Mouse (Mus musculus) MEL (cell line): ENCODE measurements around the gene 4930524B15Rik.

Experiments used
- CTCF ChIP-seq, 3 experiments: IDR thresholded peaks in 2 of 3; conservative IDR thresholded peaks in 1 of 3; 2 replicates each; pipeline ENCODE4 v1.5.1; 2011 to 2012; ENCODE audit warnings: low read length in 3 of 3, low read depth in 2 of 3, mild to moderate bottlenecking in 2 of 3, improper control_type of control experiment in 1 of 3, inconsistent platforms in 1 of 3, mixed read lengths in 1 of 3, moderate library complexity in 1 of 3; ENCODE audit not compliant: control insufficient read depth in 1 of 3, insufficient read depth in 1 of 3, poor library complexity in 1 of 3, severe bottlenecking in 1 of 3
- E2F4 ChIP-seq: IDR thresholded peaks from 2 replicates; pipeline ENCODE4 v1.6.1; 2011; ENCODE audit warnings: low read depth, low read length, improper control_type of control experiment, borderline replicate concordance
- GATA1 ChIP-seq: IDR thresholded peaks from 2 replicates; pipeline ENCODE4 v1.6.1; 2011; ENCODE audit warnings: low read depth, low read length, improper control_type of control experiment
- MAZ ChIP-seq: IDR thresholded peaks from 2 replicates; pipeline ENCODE4 v1.6.1; 2012; ENCODE audit warnings: low read depth, mild to moderate bottlenecking, inconsistent platforms, low read length, improper control_type of control experiment
- NRF1 ChIP-seq: IDR thresholded peaks from 2 replicates; pipeline ENCODE4 v1.6.1; 2014; ENCODE audit warnings: low read depth, mild to moderate bottlenecking, inconsistent platforms, low read length, improper control_type of control experiment, moderate library complexity; ENCODE audit not compliant: poor library complexity, insufficient read depth, severe bottlenecking
- POLR2A ChIP-seq, 2 experiments: IDR thresholded peaks; 2 replicates each; pipeline ENCODE4 v1.6.1; 2011 to 2012; ENCODE audit warnings: low read length in 2 of 2, mild to moderate bottlenecking in 2 of 2, control low read depth in 1 of 2, improper control_type of control experiment in 1 of 2, low read depth in 1 of 2, moderate library complexity in 1 of 2; ENCODE audit not compliant: control insufficient read depth in 1 of 2, insufficient read depth in 1 of 2, poor library complexity in 1 of 2
- SIN3A ChIP-seq: IDR thresholded peaks from 2 replicates; pipeline ENCODE4 v1.6.1; 2012; ENCODE audit warnings: low read length, improper control_type of control experiment, inconsistent platforms
- TBP ChIP-seq: IDR thresholded peaks from 2 replicates; pipeline ENCODE4 v1.8.0; 2011; ENCODE audit warnings: low read depth, low read length, improper control_type of control experiment
- ZKSCAN1 ChIP-seq: IDR thresholded peaks from 2 replicates; pipeline ENCODE4 v1.6.1; 2012; ENCODE audit warnings: low read depth, mild to moderate bottlenecking, inconsistent platforms, low read length, improper control_type of control experiment, moderate library complexity

GRCm38 (mm10) chr11:31936910-31937525, 28.4 kb upstream of the 4930524B15Rik start:
- TF ChIP-seq CTCF (IDR thresholded peaks at IDR 0.05 in 2 of 3, conservative IDR thresholded peaks at IDR 0.05 in 1 of 3; ENCODE audit: control insufficient read depth in 1 of 3, insufficient read depth in 1 of 3, low read depth in 2 of 3, low read length in 3 of 3, poor library complexity in 1 of 3, severe bottlenecking in 1 of 3) (no peak), POLR2A (IDR thresholded peaks at IDR 0.05; ENCODE audit: control insufficient read depth in 1 of 2, insufficient read depth in 1 of 2, low read depth in 1 of 2, low read length in 2 of 2, poor library complexity in 1 of 2) (no peak), NRF1 (no peak), MAZ (no peak), E2F4 (no peak), SIN3A (no peak), TBP (no peak), ZKSCAN1 (no peak), GATA1 (no peak)
